Comparison of ENCODE assay signal across 8 mouse cellular contexts in the genomic region with DNA sequence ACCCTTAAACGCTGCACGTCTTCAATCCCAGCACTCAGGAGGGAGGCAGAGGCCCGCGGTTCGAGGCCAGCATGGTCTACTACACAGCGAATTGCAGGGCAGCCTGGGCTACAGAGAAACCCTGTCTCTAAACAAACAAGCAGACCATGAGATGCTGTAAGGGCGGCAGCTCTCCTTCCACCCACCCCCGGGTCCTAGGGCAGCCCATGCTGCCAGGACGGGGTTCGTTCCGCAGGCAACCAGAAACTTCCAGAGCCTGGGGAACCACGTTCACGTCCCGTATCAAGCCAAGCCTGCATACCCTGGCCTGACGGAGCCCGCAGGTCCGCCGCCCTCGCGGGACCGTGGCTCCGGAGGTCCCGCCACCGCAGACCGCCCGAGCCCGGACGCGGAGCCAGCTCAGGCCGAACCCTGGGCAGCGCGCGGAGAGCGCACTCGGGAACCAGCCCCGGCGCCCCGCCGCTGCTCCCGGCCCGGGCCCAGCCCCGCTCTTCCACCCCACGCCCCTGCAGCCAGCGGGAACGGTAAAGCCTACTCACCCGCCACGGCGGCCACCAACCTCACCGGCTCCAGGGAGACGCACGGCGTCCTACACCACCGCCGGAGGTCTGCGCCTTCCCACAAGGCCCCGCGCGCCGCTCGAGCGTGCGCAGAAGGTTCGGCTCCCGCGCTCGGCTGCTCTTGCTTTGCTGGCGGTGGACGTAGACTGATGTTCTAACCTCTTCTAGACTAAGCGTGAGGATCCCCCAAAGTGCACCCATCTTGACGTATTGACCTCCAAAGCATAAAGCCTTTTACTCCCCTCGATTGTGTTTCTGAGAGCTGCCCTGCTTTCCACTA. TPM values are rescaled to one million over a fixed set of nuclear protein-coding genes. Genes with fewer than 3 reads are reported as not detected.
DNase-seq lines count a peak whose midpoint lies in the region; ATAC-seq and TF ChIP-seq lines count a peak whose summit lies in the region.

Gene Rpap3, minus strand, starts transcription at position 615 of the 840 bp plus-strand sequence.

- in situ Hi-C loops in Patski (cut with MboI; ENCODE audit: low pct_unique_long_range_greater_than_20kb) = no loop called here

- no peak for TF ChIP-seq CTCF in Patski (IDR thresholded peaks at IDR 0.05)

- POLR2A ChIA-PET in Patski (lab: Charles Lee) = interaction anchor here (0.6 to 1.2 kb wide), 3 partner anchors 11 to 248 kb away, joined by 3 to 5 read pairs (median 3); no protein-coding TSS in a partner anchor

- H3K9me3 ChIP-seq in hindbrain, embryonic 12.5 days (replicated peaks) = no peaks in the 10 kb centered on the region

- ATAC-seq in Patski = peak; percentile 86
- ATAC-seq in hindbrain, embryonic 12.5 days (ENCODE audit: low FRiP score) = peak; percentile 90

- CTCF ChIA-PET in Patski (lab: Charles Lee) = interaction anchor here (1.3 to 1.6 kb wide), 2 partner anchors 9 to 145 kb away, joined by 3 to 5 read pairs; no protein-coding TSS in a partner anchor

- DNase-seq in Patski (ENCODE audit: low read depth, low spot score) = no peak
- DNase-seq in cerebellum, postnatal 10 days = peak; percentile 89 to 93
- DNase-seq in frontal cortex, postnatal 10 days (ENCODE audit: low spot score in 2 of 2) = peak; percentile 54 to 83
- DNase-seq in layer of hippocampus, postnatal 14 days (ENCODE audit: low spot score in 2 of 2) = peak; percentile 79 to 83
- peak; percentile 91 for DNase-seq in lung, postnatal 10 days
- DNase-seq in ovary, postnatal 36 days (ENCODE audit: low spot score) = peak; percentile 89
- peak; percentile 91 for DNase-seq in thymus, postnatal 14 days

- H3K4me3 ChIP-seq in hindbrain, embryonic 12.5 days = peak within 1 kb of the TSS; percentile 94

- peak within 1 kb of the TSS; percentile 60 for H3K27ac ChIP-seq in hindbrain, embryonic 12.5 days

- H3K36me3 ChIP-seq in hindbrain, embryonic 12.5 days = peaks cover 24% of the 10 kb centered on the region

- peaks cover 11% of the 10 kb centered on the region for H3K4me1 ChIP-seq in hindbrain, embryonic 12.5 days

- peak within 1 kb of the TSS; percentile 78 for H3K4me2 ChIP-seq in hindbrain, embryonic 12.5 days (replicated peaks)

- H3K9ac ChIP-seq in hindbrain, embryonic 12.5 days = peak within 1 kb of the TSS; percentile 96

- under 1% methylated on average over 68 of the region's 71 CpGs for WGBS in hindbrain, embryonic 12.5 days

- H3K27me3 ChIP-seq in Patski = no peaks in the 10 kb centered on the region
- no peaks in the 10 kb centered on the region for H3K27me3 ChIP-seq in hindbrain, embryonic 12.5 days

RNA-seq across cellular contexts. Expression of gene Rpap3, which starts in this region (rescaled TPM):
- 32.9 TPM for polyA plus RNA-seq in Patski (2021)
- 36.8 and 40.9 TPM in 2 replicates for polyA plus RNA-seq in hindbrain, embryonic 12.5 days (2016; fragmentation: Nextera tagmentation; extraction: Ambion mirVana)
- total RNA-seq in layer of hippocampus, postnatal 14 days (2021) = 10 to 100 TPM; 25.3 to 26.4 TPM
